Mouse (Mus musculus) lung, postnatal 0 days (tissue): ENCODE measurements around the gene Diras2.

Experiments
- CTCF ChIP-seq: IDR thresholded peaks from 2 replicates; pipeline ENCODE4 v1.5.1; 2016; ENCODE audit warnings: antibody characterized with exemption, mild to moderate bottlenecking
- EP300 ChIP-seq: IDR thresholded peaks from 2 replicates; pipeline ENCODE4 v1.6.1; 2016; ENCODE audit warnings: antibody characterized with exemption, mild to moderate bottlenecking, control low read depth

DNA sequence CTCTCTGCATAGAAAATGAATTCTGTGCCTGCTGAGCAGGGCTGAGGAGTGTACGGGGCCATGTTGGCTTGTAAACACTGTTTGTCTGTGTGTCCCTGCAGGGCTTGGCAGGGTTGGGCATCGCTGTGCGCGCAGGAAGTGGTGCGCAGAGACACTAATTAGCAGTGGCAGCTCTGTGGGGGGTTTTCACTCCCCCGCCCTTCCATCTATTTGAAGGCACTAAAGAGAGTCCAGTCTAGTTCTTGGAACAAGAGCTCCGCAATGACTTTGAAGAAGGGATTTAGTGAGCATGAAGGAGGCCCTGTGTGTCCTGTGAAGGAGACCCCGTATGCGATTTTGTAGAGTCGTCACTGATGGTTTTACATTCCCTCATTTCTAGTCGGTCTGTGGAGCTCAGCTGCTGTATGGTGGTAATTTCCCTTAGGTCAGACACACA is 73.2 kb downstream of the Diras2 start:
- TF ChIP-seq CTCF, result no peak
- TF ChIP-seq EP300, result no peak
